Mouse (Mus musculus) lung, postnatal 14 days (tissue): ENCODE results near the gene Map1lc3a.

Experiments
- DNase-seq: peaks from one replicate; pipeline ENCODE4 v3.0.0; 2021

Gene Map1lc3a

DNA sequence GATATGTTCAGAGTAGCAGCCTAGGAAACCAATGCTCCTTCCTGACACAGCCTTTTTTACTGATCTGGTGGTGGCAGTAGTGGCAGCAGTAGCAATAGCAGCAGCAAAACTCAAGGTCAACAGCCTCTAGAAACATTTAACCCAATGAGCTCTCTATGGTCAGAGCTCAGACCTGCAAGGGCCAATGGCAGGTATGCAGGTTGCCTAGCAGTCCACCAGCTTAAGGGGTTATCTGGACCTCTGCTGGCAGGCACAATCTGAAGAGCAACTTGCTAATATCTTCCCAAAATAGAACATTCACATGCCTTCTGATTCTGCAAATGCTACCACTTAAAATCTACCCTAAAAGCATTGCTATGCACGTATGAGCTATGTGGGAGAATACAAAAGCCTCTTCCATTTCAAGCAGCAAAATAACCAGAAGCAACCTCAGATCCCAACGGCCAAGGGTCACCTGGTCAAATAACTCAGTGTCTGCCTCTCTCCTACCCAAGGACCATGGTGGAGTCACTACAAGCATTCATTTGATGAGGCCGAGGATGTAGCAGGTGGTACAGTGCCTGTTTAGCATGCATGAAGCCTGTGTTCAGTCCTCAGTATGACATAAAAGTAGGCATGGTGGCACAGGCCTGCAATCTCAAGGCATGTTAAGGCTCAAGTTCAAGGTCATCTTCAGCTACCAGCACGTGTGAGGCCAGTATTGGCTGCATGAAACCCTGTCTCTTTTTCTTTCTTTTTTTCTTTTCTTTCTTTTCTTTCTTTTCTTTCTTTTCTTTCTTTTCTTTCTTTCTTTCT lies 11.6 kb downstream of the Map1lc3a start:
- DNase-seq = no peak

DNA sequence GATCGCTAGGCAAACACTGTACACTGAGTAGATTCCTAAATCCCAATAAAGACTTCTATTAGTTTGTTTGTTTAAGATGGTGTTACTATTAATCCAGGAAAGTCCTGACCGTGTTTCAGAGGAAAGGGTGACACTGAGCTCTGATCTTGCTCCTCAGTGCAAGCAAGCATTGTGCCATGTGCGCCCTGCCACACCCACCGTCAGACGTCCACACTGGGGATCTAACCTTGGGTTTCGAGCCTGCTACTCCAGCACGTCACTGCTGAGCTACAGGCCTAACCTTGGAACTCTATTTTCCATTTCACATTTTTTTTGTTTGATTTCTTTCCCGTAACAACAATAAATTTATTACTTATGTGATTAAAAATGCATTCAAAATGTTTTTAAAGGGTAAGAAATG lies 14.0 kb downstream of the Map1lc3a start:
- no peak for DNase-seq

DNA sequence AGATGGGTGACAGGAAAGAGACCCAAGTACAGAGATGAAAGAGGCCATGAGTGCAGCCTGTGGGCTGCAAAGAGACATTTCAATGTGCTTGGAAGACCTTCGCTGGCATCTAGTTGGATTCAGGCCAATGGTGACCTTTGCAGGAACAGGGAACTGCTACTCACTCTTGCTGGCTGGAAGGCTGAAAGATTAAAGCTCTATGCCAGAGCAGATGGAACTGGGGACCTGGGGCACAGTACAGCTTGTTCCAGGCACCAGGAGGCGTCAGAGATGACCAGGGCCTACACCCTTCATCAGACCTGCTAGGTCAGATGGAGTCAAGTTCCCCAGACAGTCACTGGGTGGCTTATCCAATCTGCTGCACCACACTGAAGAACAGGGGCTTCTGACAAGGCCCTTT lies 17.3 kb downstream of the Map1lc3a start:
- no peak for DNase-seq

DNA sequence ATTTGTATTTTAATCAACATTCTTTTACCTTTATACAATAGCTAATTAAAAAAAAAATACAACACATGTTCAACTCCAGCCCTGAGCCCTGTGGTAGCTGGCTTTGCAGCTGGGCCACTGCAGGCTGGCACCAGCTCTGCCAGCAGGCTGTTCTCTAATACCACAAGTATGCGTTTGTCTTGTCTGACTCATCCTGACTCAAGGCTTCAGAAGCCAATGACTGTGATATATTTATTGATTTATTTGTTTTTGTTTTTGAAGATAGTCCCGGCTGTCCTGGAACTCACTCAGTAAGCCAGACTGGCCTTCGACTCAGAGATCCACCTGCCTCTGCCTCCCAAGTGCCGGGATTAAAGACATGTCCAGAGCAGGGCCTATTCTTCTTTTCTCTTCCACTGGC lies 17.8 kb downstream of the Map1lc3a start:
- DNase-seq = no peak

GRCm38 (mm10) chr2:155295453-155295852 lies 19.4 kb downstream of the Map1lc3a start:
- DNase-seq = no peak

DNA sequence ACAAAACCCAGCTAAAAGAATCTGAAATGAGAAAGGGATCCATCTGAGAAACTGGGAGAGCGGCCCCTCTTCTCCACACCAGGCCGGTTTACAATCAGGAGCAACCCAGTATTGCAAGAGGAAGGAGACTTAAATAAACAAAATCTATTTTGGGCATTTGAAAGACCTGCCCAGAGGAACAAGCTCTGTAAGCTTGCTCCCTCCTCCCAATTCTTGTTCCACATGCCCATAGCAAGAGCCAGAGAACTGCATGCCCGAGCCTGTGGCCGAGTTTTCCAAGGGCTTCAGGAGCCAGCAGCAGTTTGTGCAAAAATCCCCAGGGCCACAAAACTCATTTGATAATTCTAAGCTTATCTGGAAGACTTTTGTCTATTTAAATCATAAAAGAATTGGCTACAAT lies 23.5 kb downstream of the Map1lc3a start:
- DNase-seq = peak; percentile 38

DNA sequence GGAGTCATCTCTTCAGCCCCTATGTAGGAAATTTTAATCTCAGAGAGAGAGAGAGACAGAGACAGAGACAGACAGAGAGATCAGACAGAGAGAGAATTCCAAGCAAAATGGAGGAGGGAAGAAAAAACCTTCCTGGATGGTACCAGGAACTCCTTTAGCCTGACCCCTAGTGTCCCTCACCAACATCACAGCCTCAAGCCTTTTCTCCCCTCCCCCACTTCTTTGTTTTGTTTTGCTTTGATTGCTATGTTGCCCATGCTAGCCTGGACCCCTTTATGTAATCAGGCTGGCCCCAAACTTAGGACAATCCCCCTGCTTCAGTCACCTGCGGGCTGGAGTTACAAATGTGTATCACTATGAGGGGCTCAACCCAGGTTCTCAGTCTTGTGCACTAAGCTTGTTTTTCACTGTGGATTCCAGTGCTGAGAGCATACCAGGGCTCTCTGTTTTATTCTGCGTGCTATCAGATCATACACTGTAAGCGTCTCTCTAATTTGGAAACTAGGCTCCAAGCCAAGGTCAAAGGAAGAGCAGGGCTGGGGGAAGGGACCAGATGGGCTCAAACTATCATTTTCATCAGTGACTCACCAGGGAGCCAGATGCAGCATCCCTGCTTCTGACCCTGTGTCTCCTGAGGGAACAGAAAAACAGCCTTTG lies 33.0 kb downstream of the Map1lc3a start:
- DNase-seq = peak; percentile 28

- DNase-seq = no peak
Observed at GRCm38 (mm10) chr2:155313671-155314070, 37.6 kb downstream of the Map1lc3a start.

GRCm38 (mm10) chr2:155318618-155319017 lies 42.5 kb downstream of the Map1lc3a start:
- no peak for DNase-seq

DNA sequence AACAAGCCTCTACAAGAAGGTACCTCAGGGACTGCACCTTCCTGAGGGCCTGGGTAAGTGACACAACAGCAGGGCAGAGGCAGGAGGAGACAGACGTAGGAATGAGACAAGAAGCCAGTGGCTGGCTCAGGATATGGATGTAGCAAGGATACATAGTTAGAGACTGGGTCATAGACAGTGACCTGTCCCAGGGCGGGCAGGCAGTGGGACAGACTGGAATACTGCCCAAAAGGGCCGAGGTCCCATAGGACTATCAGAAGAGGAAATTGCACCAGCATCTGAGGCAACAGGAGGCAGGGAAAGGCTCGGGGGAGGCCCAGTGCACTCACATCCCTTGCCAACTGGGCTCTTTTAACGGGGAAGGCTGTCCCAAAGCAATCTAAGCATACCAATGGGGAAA lies 44.5 kb downstream of the Map1lc3a start:
- no peak for DNase-seq

- no peak for DNase-seq
Observed at GRCm38 (mm10) chr2:155326001-155326400, 49.9 kb downstream of the Map1lc3a start.
